Mouse (Mus musculus) erythroblast, embryonic 14.5 days (primary cell): ENCODE data around the gene Celf2. TPM values are rescaled to one million over a fixed set of nuclear protein-coding genes. Genes with fewer than 3 reads are reported as not detected.

Experiments used
- H3K27me3 ChIP-seq: 2 replicates; pipeline ENCODE4 v1.6.1; 2012; ENCODE audit warnings: inconsistent platforms; ENCODE audit not compliant: control insufficient read depth
- H3K36me3 ChIP-seq: 2 replicates; pipeline ENCODE4 v1.6.1; 2012; ENCODE audit warnings: mild to moderate bottlenecking, inconsistent platforms; ENCODE audit not compliant: control insufficient read depth
- H3K4me1 ChIP-seq: 2 replicates; pipeline ENCODE4 v1.6.1; 2012; ENCODE audit warnings: inconsistent platforms; ENCODE audit not compliant: control insufficient read depth
- H3K4me3 ChIP-seq: replicated peaks from 2 replicates; pipeline ENCODE3; 2012; ENCODE audit warnings: moderate library complexity, mild to moderate bottlenecking, inconsistent platforms
- H3K9me3 ChIP-seq: 2 replicates; pipeline ENCODE4 v1.6.1; 2012; ENCODE audit warnings: low read length, inconsistent platforms, mixed read lengths; ENCODE audit not compliant: control insufficient read depth
- GATA1 ChIP-seq: IDR thresholded peaks from 2 replicates; pipeline ENCODE4 v1.6.1; 2012; ENCODE audit warnings: low read length, inconsistent platforms, mixed read lengths
- TAL1 ChIP-seq: IDR thresholded peaks from 3 replicates; pipeline ENCODE4 v1.6.1; 2012; ENCODE audit warnings: low read length, inconsistent platforms, mixed read lengths
- polyA plus RNA-seq: library from polyadenylated mRNA; stranded (reverse); fragments of >175 nt; gene quantifications from 2 replicates; pipeline ENCODE4 v1.2.3, GENCODE M21; 2012

The Celf2 gene
- polyA plus RNA-seq, 1 experiment: under 0.01 TPM

DNA sequence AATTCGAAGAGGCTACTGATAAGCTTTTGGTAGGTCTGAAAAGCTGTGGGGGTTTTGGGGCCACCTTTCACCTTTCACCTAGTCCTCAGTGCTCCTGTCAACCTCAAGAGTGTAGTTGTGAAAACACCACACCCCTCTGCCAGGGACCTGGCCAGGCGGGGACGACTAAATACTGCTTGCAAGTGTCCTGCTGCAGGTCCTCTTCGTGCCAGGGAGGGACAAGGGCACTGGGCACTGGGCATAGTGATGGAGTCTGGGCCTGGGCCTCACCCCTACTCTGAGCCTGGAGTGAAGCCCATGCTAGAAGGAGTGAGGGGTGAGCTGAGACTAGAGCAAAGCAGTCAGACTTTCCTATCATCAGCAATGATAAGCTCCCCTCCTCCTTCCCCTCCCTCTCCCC, 987.0 kb downstream of the Celf2 start:
- Histone ChIP-seq H3K4me3 (no peak overlapping the region), H3K36me3 (no peaks in the 10 kb centered on the region), H3K4me1 (no peaks in the 10 kb centered on the region), H3K9me3 (no peaks in the 10 kb centered on the region), H3K27me3 (no peaks in the 10 kb centered on the region)
- TF ChIP-seq TAL1 (no peak), GATA1 (no peak)

DNA sequence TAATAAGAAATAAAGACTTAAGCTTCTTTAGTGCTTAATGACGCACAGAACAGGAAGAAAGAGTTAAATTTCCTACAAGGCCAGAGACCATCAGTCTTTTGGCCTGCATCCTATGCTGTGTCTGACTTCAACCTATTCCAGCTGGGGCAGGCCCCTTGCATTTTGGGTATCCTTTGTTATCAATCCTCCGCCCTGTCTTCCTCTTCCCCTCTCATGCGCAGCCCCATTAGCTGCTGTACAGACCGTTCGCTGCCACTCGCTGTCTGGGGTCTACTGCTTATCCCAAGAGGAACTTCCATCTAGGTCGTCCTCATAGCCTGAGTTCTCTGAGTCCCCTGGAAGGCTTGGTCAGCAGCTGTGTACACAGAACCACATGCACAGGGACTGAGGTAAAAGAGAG, 996.2 kb downstream of the Celf2 start:
- no peaks in the 10 kb centered on the region for H3K9me3 ChIP-seq
- no peak for TF ChIP-seq TAL1
- TF ChIP-seq GATA1: no peak
- no peaks in the 10 kb centered on the region for H3K27me3 ChIP-seq
- no peak overlapping the region for H3K4me3 ChIP-seq
- no peaks in the 10 kb centered on the region for H3K36me3 ChIP-seq
- no peaks in the 10 kb centered on the region for H3K4me1 ChIP-seq

DNA sequence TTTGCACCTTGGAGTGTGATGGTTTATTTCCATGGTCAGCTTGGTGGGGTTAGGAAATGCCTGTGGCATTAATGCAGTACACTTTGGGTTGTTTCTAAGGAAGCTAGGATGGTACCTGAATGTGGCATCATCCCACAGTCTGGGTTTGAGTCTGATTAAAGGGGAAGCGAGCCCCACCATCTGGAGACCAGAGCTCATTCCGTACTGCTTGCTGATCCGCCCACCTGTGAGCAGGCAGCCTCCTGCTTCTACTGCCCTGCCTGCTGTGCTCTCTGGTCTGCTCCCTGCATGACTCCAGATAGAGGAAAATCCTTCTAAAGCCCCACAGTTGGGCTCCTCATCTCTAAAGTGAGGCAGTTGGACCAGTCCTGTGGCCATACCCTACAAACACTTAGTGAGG, 1002.3 kb downstream of the Celf2 start:
- no peak overlapping the region for H3K4me3 ChIP-seq
- H3K36me3 ChIP-seq: no peaks in the 10 kb centered on the region
- no peaks in the 10 kb centered on the region for H3K27me3 ChIP-seq
- no peaks in the 10 kb centered on the region for H3K9me3 ChIP-seq
- TF ChIP-seq GATA1 (no peak), TAL1 (no peak)
- H3K4me1 ChIP-seq: no peaks in the 10 kb centered on the region

DNA sequence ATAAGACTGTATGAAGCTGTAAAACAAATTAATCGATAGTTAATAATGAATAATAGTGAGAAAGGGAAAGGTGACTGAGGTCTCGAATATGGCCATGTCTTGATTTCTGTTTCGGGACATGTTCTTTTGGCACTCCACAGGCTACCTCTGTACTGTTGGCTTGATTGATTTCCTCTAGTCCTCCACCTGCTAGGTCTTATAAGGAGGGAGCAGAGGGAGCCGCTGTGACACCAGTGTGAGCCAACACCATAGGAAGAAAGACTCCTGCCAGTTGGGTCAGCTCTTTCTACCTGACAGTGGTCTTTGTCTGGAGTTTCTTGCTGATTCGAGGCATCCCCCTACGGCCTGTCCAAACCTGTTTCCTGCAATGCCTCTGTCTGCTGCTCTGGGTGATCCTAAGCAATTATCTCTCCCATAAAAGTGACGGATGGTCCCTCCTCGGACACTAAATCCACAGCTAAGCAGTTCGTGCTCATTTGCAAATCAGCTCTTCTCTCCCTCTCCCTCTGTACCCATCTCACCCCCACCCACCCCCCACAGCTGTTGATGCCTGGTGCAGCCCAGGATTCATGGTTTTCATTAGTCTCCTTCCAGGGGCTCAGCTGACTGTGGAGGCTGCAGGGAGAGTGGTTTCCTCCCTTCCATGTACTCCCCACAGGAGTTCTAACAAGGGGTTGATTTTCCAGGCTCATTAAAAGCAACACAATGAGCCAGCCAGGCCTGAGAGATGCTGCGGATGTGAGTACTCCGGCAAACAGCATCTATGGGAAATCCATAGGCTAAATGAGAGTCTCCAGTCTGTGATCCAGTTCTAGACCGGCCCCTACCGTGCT, 1003.2 kb downstream of the Celf2 start:
- Histone ChIP-seq H3K36me3 (no peaks in the 10 kb centered on the region), H3K27me3 (no peaks in the 10 kb centered on the region), H3K4me3 (no peak overlapping the region), H3K9me3 (0 out of 2 replicates have a peak, but pooled peaks cover 3% of the 10 kb centered on the region), H3K4me1 (no peaks in the 10 kb centered on the region)
- no peak for TF ChIP-seq TAL1
- no peak for TF ChIP-seq GATA1

DNA sequence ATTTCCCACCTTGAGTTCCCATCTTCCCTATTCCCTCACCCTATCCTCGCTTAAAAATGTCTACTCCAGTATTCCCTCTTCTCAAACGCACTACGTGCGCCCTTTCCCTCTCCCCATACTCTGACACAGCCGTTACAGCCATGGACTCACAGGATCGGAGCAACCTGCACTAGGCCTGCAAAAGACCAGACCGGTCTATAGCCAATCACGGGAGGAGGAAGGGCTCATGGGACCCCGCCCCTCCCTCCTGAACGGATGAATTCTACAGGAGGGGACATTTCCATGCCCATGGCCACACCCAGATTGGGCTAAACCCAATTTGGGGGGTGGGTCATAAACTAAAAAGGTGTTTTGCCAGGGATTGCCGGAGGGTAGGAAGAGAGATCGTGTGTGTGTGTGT, 1003.8 kb downstream of the Celf2 start:
- no peak for TF ChIP-seq GATA1
- TF ChIP-seq TAL1: no peak

DNA sequence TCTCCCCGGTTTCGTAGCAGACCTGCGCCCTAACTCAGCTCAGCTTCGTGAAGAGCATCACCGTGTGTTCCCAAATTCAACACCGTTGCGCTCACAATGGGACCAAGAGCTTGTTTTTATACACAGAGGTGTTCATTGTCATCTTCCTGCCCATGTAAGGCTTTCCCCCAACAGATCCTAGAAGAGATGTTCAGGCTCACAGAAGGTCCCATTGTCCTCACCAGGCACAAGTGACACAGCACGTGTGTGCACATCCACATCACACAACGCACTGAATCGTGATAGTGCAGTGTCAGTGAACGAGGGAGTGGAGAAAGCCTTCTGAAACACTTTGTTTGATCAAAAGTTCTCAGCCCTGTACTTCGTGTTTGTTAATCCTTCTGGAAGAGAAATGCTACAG, 1011.3 kb downstream of the Celf2 start:
- Histone ChIP-seq H3K4me3 (no peak overlapping the region), H3K36me3 (no peaks in the 10 kb centered on the region), H3K9me3 (0 out of 2 replicates have a peak, but pooled peaks cover 3% of the 10 kb centered on the region), H3K27me3 (no peaks in the 10 kb centered on the region), H3K4me1 (no peaks in the 10 kb centered on the region)
- TF ChIP-seq TAL1 (no peak), GATA1 (no peak)

More for the DNA sequence above, 1003.8 kb downstream of the Celf2 start:
- H3K36me3 ChIP-seq: no peaks in the 10 kb centered on the region
- no peaks in the 10 kb centered on the region for H3K4me1 ChIP-seq
- H3K4me3 ChIP-seq: no peak overlapping the region
- H3K27me3 ChIP-seq: no peaks in the 10 kb centered on the region
- H3K9me3 ChIP-seq: 0 out of 2 replicates have a peak, but pooled peaks cover 3% of the 10 kb centered on the region

DNA sequence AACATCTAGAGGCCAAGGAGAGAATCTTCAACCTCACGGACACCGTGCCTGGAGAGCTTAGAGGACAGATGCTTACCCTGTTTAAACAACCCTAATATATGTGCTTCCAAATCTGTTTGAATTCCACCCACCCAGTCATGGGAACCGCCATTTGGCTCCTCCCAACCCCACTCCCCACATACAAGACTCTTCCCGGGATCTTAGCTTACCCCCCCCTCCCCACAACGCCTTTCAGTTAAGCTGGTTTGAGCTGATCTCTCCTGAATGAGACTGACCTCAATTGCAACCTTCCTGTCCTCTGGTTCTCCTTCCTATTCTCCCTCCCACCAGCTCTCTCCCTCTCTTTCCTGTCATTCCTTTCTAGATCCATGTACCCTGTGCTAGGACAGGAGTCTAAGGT, 1011.7 kb downstream of the Celf2 start:
- Histone ChIP-seq H3K9me3 (0 out of 2 replicates have a peak, but pooled peaks cover 3% of the 10 kb centered on the region), H3K4me3 (no peak overlapping the region), H3K27me3 (no peaks in the 10 kb centered on the region), H3K4me1 (no peaks in the 10 kb centered on the region), H3K36me3 (no peaks in the 10 kb centered on the region)
- no peak for TF ChIP-seq TAL1
- no peak for TF ChIP-seq GATA1

DNA sequence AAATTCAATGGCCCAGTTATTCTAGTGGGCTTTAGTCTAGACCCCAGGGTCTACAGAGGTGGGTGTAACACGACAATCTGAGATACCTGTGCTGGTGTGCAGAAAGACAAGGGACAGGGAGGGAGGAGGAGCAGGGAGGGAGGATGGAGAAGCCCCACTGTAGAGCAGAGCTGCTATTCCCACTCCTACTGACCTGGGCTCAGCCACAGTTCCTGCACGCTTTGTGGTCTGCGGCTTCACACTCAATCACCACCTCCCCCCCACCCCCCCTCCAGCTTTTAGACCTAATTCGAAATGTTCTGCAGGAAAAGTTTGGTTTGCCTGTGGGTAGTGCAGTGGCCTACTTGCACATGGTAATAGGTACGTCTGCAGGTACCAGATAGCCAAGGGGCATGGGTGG, 1015.5 kb downstream of the Celf2 start:
- TF ChIP-seq GATA1 (no peak), TAL1 (no peak)
- H3K36me3 ChIP-seq: no peaks in the 10 kb centered on the region
- H3K9me3 ChIP-seq: no peaks in the 10 kb centered on the region
- no peaks in the 10 kb centered on the region for H3K4me1 ChIP-seq
- H3K4me3 ChIP-seq: no peak overlapping the region
- H3K27me3 ChIP-seq: no peaks in the 10 kb centered on the region

DNA sequence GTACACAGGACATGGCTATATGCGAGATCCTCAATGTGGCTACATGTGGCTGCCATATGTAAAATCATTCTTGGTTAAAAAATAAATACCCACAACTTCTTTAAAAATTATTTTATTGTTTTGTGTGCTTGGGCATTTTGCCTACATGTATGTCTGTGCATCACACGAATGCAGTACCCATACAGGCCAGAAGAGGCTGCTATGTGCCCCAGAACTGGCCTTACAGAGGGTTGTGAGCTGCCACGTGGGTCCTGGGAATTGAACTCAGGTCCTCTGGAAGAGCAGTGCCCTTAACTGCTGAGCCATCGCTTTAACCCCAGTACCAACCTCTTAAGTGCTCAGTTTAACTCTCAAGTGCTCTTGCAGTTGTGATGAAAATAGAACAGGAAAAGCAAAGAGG, 1018.5 kb downstream of the Celf2 start:
- TF ChIP-seq TAL1 (no peak), GATA1 (no peak)
- no peaks in the 10 kb centered on the region for H3K27me3 ChIP-seq
- no peaks in the 10 kb centered on the region for H3K4me1 ChIP-seq
- no peaks in the 10 kb centered on the region for H3K9me3 ChIP-seq
- no peaks in the 10 kb centered on the region for H3K36me3 ChIP-seq
- H3K4me3 ChIP-seq: no peak overlapping the region

DNA sequence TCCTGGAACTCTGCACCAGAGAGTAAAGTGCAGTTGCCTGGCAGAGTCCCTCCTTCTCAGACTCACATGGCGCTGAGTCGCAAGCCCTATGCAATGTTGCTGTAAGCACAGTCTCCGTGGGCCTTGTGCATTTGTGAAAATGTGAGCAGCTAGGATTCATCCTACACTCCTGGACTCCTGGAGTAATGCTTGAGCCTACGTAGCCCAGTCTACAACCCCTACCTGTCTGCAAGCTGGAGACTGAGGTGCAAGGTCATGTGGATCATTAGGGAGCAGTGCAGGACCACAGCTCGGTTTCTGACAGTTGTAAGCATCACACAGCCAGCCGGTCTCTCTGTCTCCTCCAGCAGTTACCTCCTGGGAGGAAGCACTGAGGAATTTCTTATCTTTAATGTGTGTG, 1019.3 kb downstream of the Celf2 start:
- H3K4me3 ChIP-seq: no peak overlapping the region
- no peaks in the 10 kb centered on the region for H3K9me3 ChIP-seq
- no peaks in the 10 kb centered on the region for H3K36me3 ChIP-seq
- H3K4me1 ChIP-seq: no peaks in the 10 kb centered on the region
- TF ChIP-seq TAL1 (no peak), GATA1 (no peak)
- H3K27me3 ChIP-seq: no peaks in the 10 kb centered on the region
